Mouse (Mus musculus): ENCODE data around the gene Zfp114. TPM values are rescaled to one million over a fixed set of nuclear protein-coding genes. Genes with fewer than 3 reads are reported as not detected.

The Zfp114 gene
- polyA plus RNA-seq (2014; fragmentation: Illumina TruSeq; extraction: RNeasy Lipid Tissue Mini Kit (QIAGEN cat#74804); ENCODE audit: low read depth, low replicate concordance), result 0.21 TPM

DNA sequence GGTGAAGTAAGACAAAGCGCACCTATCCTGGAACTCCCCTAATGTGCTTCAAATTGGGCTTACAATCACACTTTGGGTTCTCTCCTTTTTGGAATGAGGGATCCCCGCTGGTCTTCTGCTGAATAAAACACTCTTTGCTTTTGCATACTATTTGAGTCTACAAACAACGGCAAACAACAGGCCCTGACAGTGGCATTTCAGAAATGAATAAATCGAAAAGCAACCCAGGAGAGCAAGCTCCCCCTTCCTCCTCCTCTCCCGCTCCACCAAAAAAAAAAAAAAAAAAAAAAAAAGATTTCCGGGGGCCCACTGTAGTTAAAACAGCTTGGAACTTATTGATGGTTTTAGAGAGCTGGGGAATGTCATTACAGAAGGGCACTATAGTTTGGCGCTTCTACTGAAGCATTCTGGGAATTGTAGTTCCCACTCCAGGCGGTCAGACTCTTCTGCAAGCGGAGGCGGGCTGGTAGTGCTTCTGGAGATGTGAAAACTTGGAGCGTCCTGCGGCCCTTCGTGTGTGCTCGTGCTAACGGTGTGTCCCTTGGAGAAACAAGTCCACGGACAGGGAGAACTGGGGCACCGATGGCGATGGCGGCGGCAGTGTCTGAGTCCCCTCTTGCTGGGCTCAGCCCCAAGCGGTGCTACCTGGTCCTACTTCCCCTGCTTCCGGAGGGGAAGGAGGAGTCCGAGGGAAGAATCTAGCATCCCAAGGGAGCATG, at the start of gene Zfp114:
TSS of gene Zfp114 (plus strand) at position 443 of the 719 bp plus-strand sequence.

DNA sequence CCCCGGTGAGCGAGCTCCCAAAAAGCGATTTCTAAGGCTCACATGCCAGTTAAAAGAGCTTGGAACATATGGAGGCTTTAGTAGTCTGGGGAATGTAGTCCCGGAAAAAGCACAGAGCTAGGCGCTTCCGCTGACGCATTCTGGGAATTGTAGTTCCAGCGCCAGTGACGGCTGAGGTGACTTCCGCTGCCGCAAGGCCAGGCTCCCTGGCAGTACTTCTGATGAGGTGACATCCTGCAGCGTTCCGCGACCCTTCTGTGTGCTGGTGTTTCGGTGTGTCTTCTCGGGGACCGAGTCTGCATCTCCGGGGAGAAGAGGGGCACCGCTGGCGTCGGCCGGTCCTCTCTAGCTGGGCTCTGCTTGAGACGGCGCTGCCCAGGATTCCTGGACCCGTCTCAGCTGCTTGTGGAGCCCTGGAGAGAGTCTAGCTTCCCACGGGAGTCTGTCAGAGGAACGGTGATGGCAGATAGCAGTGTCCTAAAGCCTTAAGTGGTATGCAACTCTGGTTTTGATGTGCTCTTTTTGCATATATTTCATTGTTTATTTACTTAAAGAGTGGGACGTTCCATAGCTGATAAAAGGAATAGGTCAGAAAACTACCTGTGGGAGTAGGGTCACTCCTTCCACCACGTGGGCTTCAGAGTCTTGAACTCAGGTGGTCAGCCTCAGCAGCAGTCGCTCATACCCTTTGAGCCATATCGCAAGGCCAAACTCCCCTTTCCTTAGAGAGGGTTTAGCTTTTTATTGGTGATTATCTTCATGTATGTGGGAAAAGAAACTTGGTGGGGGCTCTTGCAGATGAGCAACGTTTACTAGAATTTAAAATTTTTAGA, 40.6 kb upstream of the Zfp114 start, which contains the start of gene Zfp235:
TSS of gene Zfp235 (plus strand) at position 174 of the 833 bp plus-strand sequence.

DNA sequence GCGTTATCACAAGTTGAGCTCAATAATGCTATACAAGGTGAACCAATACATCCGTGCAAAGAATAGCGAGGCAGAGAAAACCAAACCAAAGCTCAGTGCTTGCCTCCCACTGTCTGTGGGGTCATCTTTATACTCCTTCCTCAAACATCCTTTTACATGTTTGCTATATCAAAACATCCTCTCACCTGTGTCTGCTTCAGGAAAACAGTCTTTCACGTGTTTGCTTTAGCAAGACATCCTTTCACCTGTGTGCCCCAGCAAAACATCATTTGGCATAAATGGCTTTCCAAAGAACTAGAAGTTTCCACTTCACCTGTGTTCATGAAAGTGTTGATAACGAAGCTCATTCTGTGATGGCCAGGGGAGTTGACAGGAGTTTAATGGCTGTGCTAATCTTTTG, 36.5 kb downstream of the Zfp114 start, which contains the start of gene Zfp111:
TSS of gene Zfp111 (minus strand) at position 101 of the 400 bp plus-strand sequence.

Other genes with a start within 250 kb of the Zfp114 start
- gene Vmn1r179, start 248.1 kb upstream of the Zfp114 start, polyA plus RNA-seq (2014; fragmentation: Illumina TruSeq; extraction: RNeasy Lipid Tissue Mini Kit (QIAGEN cat#74804); ENCODE audit: low read depth, low replicate concordance), result not detected
- gene Vmn1r180, start 224.4 kb upstream of the Zfp114 start, polyA plus RNA-seq (2014; fragmentation: Illumina TruSeq; extraction: RNeasy Lipid Tissue Mini Kit (QIAGEN cat#74804); ENCODE audit: low read depth, low replicate concordance), result not detected
- 9.7 TPM for gene Vmn1r181, start 200.4 kb upstream of the Zfp114 start, polyA plus RNA-seq (2014; fragmentation: Illumina TruSeq; extraction: RNeasy Lipid Tissue Mini Kit (QIAGEN cat#74804); ENCODE audit: low read depth, low replicate concordance)
- 0.35 TPM for gene V1rd19, start 173.4 kb upstream of the Zfp114 start, polyA plus RNA-seq (2014; fragmentation: Illumina TruSeq; extraction: RNeasy Lipid Tissue Mini Kit (QIAGEN cat#74804); ENCODE audit: low read depth, low replicate concordance)
- not detected for gene Vmn1r183, start 121.8 kb upstream of the Zfp114 start, polyA plus RNA-seq (2014; fragmentation: Illumina TruSeq; extraction: RNeasy Lipid Tissue Mini Kit (QIAGEN cat#74804); ENCODE audit: low read depth, low replicate concordance)
- gene Zfp180, start 93.1 kb upstream of the Zfp114 start, polyA plus RNA-seq (2014; fragmentation: Illumina TruSeq; extraction: RNeasy Lipid Tissue Mini Kit (QIAGEN cat#74804); ENCODE audit: low read depth, low replicate concordance), result 6.5 TPM
- 0.52 TPM for gene Zfp112, start 62.7 kb upstream of the Zfp114 start, polyA plus RNA-seq (2014; fragmentation: Illumina TruSeq; extraction: RNeasy Lipid Tissue Mini Kit (QIAGEN cat#74804); ENCODE audit: low read depth, low replicate concordance)
- 1.3 TPM for gene Zfp235, start 40.9 kb upstream of the Zfp114 start, polyA plus RNA-seq (2014; fragmentation: Illumina TruSeq; extraction: RNeasy Lipid Tissue Mini Kit (QIAGEN cat#74804); ENCODE audit: low read depth, low replicate concordance)
- gene Zfp111, start 36.4 kb downstream of the Zfp114 start, polyA plus RNA-seq (2014; fragmentation: Illumina TruSeq; extraction: RNeasy Lipid Tissue Mini Kit (QIAGEN cat#74804); ENCODE audit: low read depth, low replicate concordance), result 3.2 TPM
- 0.70 TPM for gene Zfp109, start 62.5 kb downstream of the Zfp114 start, polyA plus RNA-seq (2014; fragmentation: Illumina TruSeq; extraction: RNeasy Lipid Tissue Mini Kit (QIAGEN cat#74804); ENCODE audit: low read depth, low replicate concordance)
- 0.77 TPM for gene Zfp108, start 79.7 kb downstream of the Zfp114 start, polyA plus RNA-seq (2014; fragmentation: Illumina TruSeq; extraction: RNeasy Lipid Tissue Mini Kit (QIAGEN cat#74804); ENCODE audit: low read depth, low replicate concordance)
- 6.5 TPM for gene Zfp93, start 95.4 kb downstream of the Zfp114 start, polyA plus RNA-seq (2014; fragmentation: Illumina TruSeq; extraction: RNeasy Lipid Tissue Mini Kit (QIAGEN cat#74804); ENCODE audit: low read depth, low replicate concordance)
- 8.8 TPM for gene Zfp61, start 126.2 kb downstream of the Zfp114 start, polyA plus RNA-seq (2014; fragmentation: Illumina TruSeq; extraction: RNeasy Lipid Tissue Mini Kit (QIAGEN cat#74804); ENCODE audit: low read depth, low replicate concordance)
- gene Zfp94, start 141.6 kb downstream of the Zfp114 start, polyA plus RNA-seq (2014; fragmentation: Illumina TruSeq; extraction: RNeasy Lipid Tissue Mini Kit (QIAGEN cat#74804); ENCODE audit: low read depth, low replicate concordance), result 3.2 TPM
- 0.36 TPM for gene Tescl, start 158.9 kb downstream of the Zfp114 start, polyA plus RNA-seq (2014; fragmentation: Illumina TruSeq; extraction: RNeasy Lipid Tissue Mini Kit (QIAGEN cat#74804); ENCODE audit: low read depth, low replicate concordance)
- gene Lypd5, start 174.1 kb downstream of the Zfp114 start, polyA plus RNA-seq (2014; fragmentation: Illumina TruSeq; extraction: RNeasy Lipid Tissue Mini Kit (QIAGEN cat#74804); ENCODE audit: low read depth, low replicate concordance), result 0.41 TPM
- not detected for gene Kcnn4, start 195.2 kb downstream of the Zfp114 start, polyA plus RNA-seq (2014; fragmentation: Illumina TruSeq; extraction: RNeasy Lipid Tissue Mini Kit (QIAGEN cat#74804); ENCODE audit: low read depth, low replicate concordance)
- 6.5 TPM for gene Smg9, start 224.6 kb downstream of the Zfp114 start, polyA plus RNA-seq (2014; fragmentation: Illumina TruSeq; extraction: RNeasy Lipid Tissue Mini Kit (QIAGEN cat#74804); ENCODE audit: low read depth, low replicate concordance)